Mouse (Mus musculus): ENCODE measurements around the gene Furin.
A peak's percentile ranks its signal among the peaks of the same experiment; 100 is the strongest.

The Furin gene

GRCm38 (mm10) chr7:80372166-80372565 is 33.1 kb downstream of the Furin start:
- DNase-seq (ENCODE audit: low read depth): no peak

DNA sequence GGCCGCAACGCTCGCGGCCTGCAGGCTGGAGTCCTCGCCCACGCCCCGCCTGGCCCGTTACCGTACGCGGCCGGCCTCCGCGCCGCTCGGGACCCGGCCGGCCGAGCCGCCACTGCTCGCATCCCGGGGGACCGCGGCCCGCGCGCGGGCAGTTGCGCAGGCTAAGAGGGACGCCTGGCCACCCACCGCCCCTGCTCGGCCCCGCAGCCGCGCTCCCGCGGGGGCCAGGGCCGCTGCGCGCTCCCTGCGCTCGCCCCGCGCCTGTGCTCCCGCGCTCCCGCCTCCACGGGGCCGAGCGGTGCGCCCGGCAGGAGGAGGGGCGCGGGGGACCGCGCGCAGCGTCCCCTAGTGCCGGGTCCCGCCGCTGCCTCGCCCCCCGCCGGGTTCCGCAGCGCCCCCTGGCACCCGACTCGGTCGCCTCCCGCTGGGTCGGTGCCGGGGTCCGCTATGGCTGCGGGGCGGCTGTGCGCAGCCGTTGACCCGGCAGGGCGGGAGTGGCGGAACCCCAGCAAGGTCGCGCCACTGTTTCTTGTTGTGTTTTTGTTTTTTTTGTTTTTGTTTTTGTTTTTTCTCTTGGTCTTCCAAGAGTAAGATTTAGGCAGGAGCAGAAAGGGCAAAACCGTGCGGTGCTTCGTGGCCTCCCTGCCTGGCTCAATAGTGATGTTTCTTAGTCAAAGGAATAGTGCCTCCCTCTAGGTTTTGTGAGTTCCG is 34.0 kb downstream of the Furin start, which contains the start of gene Man2a2:
Gene Man2a2 (minus strand): TSS at position 335 of the 711 bp plus-strand sequence.
- DNase-seq (ENCODE audit: low read depth): no peak

GRCm38 (mm10) chr7:80370649-80371040 is 34.6 kb downstream of the Furin start:
- peak; percentile 46 for DNase-seq (ENCODE audit: low read depth)

GRCm38 (mm10) chr7:80369967-80370431 is 35.2 kb downstream of the Furin start:
- DNase-seq (ENCODE audit: low read depth): no peak

DNA sequence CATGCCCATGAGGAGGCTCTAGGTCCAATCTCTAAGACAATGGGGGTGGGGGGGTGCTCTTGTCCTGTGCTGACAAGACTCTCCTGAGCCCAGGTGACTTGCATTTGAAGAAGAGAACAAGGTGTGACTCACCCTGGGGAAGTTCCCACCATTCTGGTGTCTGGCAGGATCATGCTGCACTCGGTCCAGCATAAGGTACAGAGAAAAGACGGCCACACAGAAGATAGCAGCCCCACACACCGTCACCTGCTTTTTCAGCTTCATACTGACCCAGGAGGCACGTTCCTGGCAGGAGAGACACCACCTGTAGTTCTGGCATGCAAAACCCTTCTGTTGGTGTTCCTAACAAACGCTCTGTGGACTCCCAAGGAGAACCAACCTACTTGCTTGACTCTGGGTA is 35.8 kb downstream of the Furin start:
- no peak for DNase-seq (ENCODE audit: low read depth)

- DNase-seq (ENCODE audit: low read depth): no peak
Observed at GRCm38 (mm10) chr7:80368635-80369421, 36.4 kb downstream of the Furin start.

- no peak for DNase-seq (ENCODE audit: low read depth)
Observed at GRCm38 (mm10) chr7:80368009-80368408, 37.2 kb downstream of the Furin start.

DNA sequence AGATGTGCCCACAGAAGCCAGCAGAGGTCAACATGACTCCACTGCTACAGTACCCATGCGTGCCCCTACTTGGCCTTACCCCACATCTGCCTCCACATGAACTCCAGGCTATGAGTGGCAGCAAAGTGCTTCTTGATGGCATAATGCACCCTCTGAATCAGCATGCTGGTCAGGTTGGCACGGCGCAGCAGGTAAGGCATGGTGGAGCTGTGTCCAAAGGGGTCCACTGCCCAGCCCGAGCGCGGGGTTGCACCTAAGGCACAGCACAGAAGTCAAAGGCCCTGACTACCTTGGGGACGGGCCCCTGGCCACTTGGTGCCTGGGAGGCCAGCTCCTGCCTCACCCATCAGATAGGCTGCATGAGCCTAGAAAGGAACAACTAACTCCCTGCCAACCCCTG is 38.0 kb downstream of the Furin start:
- no peak for DNase-seq (ENCODE audit: low read depth)

- DNase-seq (ENCODE audit: low read depth): no peak
Observed at GRCm38 (mm10) chr7:80365759-80366158, 39.5 kb downstream of the Furin start.

DNA sequence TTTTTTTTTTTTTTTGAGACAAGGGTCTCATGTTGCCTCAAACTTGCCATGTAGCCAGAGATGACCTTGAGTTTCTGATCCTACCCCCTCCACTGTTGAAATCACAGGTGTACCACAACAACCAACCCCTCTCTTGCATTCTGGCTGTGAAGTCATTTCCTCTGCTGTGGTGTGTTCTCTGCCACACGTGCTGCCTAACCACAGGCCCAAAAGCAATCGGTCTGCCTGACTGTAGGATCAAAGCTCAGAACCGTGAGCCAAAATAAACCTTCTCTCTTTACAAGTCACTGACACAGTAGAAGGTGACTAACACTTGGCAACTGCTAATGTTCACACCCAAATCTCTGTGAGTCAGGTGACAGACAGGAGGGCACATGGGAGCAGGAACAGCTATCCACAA is 44.8 kb downstream of the Furin start:
- DNase-seq (ENCODE audit: low read depth): no peak

- no peak for DNase-seq (ENCODE audit: low read depth)
Observed at GRCm38 (mm10) chr7:80358039-80358438, 47.2 kb downstream of the Furin start.

DNA sequence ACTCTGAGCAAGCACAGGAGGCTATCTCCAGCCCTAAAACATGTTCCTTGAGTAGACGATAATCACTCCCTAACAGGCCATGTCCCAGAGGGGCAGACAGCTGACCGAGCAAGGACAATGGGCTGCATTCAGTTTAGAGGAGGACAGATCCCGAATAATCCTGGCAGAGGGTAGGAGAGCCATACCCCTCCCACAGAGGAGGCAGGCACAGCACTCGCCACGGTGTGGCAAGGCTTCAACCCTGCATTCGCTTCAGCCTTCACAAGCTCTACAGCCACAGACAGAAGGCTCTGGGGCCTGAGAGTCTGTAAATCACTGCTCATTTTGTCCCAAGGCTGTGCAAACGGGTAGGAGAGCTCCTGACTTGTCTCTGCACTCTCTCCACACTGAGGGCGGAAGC is 48.1 kb downstream of the Furin start:
- no peak for DNase-seq (ENCODE audit: low read depth)

- DNase-seq (ENCODE audit: low read depth): no peak
Observed at GRCm38 (mm10) chr7:80356351-80356750, 48.9 kb downstream of the Furin start.

DNA sequence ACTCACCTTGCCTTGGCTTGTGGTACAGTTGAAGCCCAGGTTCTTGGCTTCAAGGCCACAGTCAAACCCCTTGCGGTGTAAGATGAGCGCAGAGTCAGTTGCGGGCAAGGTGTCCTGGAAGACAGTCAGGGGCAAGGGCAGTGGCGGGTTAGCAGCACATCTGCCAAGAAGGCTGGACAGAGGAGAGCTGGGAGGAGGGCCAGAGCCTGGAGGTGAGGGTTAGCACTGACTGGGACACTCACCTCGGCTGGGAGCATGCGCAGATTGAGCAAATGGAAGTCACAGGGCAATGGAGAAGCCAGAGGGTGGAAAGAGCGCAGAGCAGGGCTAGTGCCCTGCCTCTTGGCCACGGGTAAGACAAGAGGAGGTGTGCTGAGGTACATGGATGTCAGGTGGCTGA is 52.3 kb downstream of the Furin start:
- no peak for DNase-seq (ENCODE audit: low read depth)

- no peak for DNase-seq (ENCODE audit: low read depth)
Observed at GRCm38 (mm10) chr7:80350808-80351207, 54.4 kb downstream of the Furin start.

- DNase-seq (ENCODE audit: low read depth): no peak
Observed at GRCm38 (mm10) chr7:80347670-80348586, 57.3 kb downstream of the Furin start.

- DNase-seq (ENCODE audit: low read depth): no peak
Observed at GRCm38 (mm10) chr7:80346830-80347229, 58.4 kb downstream of the Furin start.

DNA sequence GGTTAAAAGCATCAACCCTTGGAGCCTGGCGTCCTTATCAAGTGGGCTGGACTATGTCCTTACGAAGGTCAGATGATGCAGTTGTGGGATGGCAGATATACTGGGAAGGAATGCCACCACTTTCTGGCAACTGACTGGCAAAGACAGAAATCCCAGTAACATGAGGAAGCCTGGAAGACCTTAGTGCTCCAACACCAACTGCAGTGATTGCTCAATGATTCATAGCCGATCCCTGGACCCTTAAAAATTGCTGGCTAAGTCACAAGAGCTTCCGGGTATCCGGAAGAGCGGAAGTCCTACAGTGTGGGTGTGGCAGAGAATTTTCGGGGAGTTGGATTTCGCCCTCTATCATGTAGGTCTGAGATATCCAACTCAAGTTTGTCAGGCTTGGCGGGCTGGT is 59.1 kb downstream of the Furin start:
- no peak for DNase-seq (ENCODE audit: low read depth)

GRCm38 (mm10) chr7:80343270-80344018 is 61.8 kb downstream of the Furin start:
- no peak for DNase-seq (ENCODE audit: low read depth)

DNA sequence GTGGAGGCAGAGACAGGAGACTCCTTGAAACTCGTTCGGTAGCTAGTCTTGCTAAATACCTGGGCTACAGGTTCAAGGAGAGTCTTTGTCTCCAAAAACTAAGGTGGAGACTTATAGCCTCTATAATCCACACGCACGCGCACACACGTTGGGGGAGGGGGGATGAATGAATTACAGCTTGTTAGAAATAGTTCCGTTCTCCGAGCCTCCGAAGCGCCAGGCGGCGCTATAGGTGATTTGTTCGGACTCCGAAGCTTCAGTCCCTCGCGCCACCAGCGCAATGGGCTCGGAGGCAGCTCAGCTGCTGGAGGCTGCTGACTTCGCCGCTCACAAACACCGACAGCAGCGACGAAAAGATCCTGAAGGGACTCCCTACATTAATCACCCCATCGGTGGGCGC is 62.4 kb downstream of the Furin start, which contains the start of gene Hddc3:
Gene Hddc3 (plus strand): TSS at position 247 of the 400 bp plus-strand sequence.
- peak; percentile 95 for DNase-seq (ENCODE audit: low read depth)

DNA sequence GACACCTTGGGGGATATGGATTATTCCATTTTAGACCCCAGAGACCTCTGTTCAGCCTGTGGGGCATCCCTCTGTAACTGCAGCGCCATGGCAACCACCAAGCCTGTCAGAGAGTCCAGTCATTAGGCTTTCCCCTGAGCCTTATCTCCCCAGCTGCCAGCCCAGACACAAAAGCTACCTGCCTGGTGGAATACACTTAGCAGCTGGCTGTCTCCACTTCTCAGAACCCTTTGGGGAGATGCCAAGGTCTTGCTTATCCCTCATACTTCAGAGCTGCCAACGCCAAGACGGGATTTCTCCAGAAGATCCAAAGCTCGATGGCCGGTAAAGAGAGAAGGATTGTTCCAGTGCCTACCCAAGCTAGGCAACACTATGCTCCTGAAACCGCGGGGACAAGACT is 63.4 kb downstream of the Furin start:
- DNase-seq (ENCODE audit: low read depth): no peak

Measured in c-Kit-positive CD71-positive TER-119-negative erythroid progenitor cells, embryonic 14.5 days (primary cell).